Mouse (Mus musculus): ENCODE results near the gene Cradd.

Gene Cradd

DNA sequence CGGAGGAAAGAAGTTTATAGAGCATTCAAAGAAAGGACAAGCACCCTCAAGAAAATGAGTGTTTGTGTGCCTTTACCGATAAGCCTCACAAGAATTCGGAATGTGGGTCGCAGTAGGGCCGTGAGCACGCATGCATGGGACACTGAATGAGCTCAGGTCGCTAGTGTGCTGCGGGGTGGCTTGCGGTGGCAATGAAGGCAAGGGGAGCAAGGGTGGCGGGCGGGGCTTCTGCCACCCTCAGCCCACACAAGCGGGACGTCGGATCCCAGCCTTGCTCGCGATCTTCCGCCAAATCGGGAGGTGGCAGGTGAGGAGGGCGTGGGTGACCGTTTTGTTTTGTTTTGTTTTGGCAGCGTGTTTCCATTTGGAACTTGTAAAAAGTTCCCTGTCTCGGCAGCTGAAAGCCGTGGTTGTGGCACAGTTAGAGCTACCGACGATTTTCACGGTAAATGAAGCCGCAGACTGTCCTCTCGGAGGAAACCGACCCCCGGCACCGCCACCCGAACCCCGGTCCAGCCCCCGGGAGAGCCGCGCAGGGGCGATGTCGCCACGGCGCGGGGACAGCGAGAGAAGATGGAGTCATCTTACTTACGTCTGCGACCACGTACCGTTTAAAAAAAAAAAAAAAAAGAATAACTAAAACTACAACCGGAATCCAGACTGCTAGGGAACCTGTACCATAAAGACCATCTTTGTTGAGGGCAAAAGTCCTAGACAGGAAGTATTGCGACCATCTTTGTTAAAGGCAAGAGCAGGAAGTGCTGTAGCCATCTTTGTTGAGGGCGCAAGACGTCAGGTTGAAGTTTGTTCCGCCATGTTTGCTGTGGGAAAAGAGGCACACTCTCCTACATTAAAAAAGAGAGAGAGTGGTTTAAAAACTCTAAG is at the start of gene Cradd:
Gene Cradd, minus strand, starts transcription at position 741 of the 885 bp plus-strand sequence.
- DNase-seq (ENCODE audit: low spot score): peak; percentile 96

DNA sequence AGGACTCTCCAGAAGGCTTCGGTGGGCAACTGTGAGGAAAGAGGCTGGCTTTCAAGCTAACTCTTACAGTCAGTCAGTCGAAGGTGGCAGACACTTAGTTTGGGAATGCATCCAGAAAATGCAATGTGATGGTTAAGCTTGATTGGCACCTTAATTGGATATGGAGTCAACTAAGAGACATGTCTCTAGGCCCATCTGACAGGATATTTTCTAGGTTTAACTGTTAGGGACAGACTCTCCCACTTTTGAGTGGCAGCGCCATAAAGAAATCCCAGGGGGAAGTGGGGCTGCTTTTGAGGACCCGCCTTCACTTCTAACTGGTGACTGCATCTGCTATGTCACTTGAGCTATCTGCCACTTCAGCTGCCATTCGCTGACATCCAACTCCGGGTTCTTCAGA is 49.4 kb upstream of the Cradd start:
- DNase-seq (ENCODE audit: low spot score): no peak

DNA sequence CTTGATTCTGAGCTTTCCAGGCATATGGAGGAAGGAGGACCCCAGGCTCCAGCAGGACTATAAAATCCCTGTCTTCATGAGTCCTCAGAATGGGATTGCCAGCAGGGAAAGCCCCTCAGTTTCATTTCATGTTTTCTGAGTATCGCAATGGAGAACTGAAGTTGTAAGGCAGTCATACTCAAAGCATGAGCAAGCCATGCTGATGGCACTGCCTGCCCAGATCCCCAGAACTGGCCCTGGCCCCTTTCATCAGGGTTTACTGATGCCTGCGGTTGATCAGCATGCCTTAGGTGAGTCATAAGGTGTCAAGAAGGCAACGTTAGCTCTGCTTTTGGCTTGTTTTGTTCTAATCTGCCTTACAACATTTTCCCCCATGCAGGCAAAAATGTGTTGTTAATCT is 48.0 kb upstream of the Cradd start:
- DNase-seq (ENCODE audit: low spot score): no peak

DNA sequence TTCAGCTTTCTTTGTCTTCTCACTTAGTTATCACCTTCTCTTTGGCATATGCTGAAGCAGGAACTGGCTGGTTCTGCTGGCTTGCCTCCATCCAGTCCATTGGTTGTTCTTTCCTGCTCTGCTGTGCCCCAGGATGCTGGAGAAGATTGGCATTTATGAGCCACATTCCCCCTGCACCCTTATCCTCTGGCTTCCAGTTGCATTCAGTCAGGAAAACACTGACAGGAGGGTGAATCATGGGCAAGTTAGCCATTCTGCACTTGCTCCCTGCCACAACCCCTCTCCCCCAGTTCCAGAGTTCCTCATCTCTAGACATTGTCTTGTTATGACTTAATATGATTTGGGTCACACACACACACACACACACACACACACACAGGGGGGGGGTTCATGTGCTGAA is 45.3 kb upstream of the Cradd start:
- no peak for DNase-seq (ENCODE audit: low spot score)

DNA sequence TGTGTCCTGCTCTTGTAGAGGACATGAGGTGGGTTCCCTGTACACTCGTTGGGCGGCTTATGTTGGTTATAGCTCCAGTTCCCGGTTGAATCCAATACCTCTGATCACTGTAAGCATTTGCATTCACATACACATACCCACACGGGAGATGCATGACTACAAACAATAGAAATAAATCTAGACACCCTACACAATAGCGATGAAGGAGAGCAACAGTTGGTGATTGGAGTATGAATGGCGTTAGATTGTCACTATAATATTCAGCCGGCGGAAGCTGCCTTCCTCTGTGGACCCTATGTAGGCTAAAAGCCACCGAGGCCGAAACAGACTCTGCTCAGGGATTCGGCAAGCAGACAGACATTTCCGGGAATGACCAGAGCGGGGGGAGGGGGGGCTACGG is 44.2 kb upstream of the Cradd start:
- DNase-seq (ENCODE audit: low spot score): no peak

DNA sequence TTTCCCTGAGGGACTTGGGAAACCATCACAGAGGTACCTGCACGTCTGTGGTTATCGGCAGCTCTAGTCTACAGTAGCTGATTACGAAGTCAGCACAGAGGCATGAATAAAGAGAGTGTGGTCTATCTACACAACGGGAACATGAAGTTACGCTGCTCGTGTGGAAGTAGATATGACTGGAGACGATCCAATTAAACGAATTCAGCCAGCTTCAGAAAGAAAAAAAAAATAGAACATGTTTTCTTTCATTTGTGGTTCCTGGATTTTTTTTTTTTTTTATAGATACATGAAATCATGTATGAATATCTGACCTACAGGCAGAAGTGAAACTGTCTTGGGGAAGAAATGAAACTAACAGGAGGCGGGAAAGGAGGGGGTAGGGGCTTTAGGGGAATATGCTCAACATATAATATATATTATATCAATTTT is 43.7 kb upstream of the Cradd start:
- DNase-seq (ENCODE audit: low spot score): no peak

DNA sequence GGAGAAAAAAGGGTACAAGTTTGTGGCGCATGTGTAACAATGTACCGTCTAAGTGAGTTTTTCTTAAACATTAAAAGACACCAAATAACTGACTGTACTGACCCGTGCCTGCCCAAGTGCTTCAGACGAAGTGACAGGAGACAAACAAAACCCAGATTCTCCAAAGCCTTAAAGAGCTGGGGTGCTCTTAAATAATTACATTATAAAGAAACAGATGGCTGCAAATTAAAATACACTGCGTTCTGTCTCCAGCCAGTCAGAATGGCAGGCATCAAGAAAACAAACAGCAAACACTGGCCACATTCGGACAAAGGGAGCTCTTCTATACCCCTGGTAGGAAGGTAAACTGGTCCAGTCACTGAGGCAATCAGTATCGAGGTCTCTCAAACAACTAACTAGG is 43.3 kb upstream of the Cradd start:
- DNase-seq (ENCODE audit: low spot score): no peak

DNA sequence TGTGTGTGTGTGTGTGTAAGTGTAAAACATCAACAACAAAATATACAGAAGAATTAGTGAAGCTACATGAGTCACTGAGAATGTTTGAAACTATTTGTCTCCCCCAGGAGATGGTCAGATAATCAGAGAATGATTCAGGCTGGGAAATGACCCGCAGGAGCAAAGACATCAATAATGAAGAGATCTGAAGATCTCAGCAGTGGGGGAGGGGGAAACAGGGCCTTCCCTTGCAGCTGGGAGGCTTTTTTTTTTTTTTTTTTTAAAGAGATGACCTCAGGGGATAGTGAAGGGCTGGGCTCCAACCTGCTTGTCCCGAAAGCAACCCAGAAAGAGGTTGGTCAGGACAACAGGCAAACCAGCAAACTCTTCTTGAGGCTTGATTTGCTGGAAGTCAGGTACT is 38.4 kb upstream of the Cradd start:
- no peak for DNase-seq (ENCODE audit: low spot score)

DNA sequence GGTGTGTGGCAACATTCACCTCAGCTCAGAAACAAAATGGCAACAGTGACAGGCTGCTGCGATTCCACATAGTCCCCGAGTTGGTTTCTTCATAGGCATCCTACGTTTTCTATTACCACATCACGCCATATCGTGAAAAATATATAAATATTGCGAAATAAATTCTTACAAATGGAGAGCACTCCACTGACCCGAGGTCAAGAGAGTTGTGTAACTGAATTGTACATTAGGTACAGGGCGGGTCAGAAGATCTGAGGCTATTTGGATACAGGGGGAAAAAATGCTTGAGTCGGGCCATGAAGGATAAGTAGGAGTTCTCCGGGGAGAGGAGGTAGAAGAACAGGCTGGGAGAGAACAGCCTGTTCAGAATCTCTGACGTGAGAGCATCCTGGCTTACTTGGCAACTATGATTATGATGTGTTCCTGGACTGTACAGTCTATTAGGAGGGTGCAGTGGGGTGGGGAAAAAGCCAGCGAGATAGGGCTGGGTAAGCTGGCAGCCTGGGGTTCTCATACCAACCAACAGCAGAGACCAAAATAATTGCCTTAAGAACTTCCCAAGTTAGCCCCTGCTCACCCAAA is 37.4 kb upstream of the Cradd start:
- DNase-seq (ENCODE audit: low spot score): peak; percentile 35

DNA sequence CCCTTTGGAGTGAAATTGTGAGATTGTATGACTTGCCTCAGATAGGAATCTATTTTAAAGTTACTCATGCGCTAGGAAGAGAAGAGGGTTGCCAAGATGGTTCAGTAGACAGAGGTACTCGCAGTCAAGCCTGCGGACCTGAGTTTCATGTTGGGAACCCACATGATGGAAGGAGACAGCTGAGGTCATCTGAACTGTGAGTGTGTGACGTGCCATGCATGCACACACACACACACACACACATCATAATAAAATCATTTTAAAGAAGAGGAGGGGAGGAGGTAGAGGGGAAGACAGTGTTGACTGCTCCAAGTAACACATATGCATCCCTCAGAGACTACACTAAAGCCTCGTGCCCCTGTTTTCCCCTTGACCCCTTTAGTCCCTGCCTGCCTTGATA is 36.1 kb upstream of the Cradd start:
- no peak for DNase-seq (ENCODE audit: low spot score)

DNA sequence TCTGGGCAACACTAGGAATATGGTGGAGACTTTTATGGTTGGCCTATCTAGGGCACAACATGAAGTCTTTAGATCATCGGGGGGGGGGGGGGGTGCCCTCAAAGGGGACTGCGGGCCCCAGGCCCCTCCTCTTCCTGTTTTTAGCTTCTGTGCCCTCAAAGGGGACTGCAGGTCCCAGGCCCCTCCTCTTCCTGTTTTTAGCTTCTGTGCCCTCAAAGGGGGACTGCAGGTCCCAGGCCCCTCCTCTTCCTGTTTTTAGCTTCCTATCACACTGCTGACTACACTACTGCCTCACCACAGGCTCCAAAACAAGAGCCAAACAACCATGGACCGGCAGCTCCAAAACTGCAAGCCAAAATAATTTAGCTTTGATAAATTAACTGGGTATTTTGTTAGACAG is 33.8 kb upstream of the Cradd start:
- no peak for DNase-seq (ENCODE audit: low spot score)

DNA sequence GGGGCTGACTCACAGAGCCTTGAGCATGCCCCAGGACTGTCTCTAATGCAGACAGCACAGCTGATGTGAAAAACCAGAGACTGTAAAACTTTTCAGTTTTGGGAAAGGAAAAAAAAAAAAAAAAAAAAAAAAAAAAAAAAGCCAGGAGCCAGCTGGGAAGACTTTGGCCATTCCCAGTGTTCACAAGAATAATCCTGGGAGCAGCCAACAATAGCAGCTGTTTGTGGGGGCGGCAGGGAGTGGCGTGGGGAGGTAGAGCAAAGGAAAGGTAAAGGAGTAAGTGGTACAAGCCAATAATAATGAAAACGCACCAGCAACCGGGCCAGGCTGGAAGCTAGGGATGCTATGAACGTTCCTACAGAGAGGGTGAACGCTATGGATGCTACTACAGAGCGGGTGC is 32.8 kb upstream of the Cradd start:
- DNase-seq (ENCODE audit: low spot score): no peak

DNA sequence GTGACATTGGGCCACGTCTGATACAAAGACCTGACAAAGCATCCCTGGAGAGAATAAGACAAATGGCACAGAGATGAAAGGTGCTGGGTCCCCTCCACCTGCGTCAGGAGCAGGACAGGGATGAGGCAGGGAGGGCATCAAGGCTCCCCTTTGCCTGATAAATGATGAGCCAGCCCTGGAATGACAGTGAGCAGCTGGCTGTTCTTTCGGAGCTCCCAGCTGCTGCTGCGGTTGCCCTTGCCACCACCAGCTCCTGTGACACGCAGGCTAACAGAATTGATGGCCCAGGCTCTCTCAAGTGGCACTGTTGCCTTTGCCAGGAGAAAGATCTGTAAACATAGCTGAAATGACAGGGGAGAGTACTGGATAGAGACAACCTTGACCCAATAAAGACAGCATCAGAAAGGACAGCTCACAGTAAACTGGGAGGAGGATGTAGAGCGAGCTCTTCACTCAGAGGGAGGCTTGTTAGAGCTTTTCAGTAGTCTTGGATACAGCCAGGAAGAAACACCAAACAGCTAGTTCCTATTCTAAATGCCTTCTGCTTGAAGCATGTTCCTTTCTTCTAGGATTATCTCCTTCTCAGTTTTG is 31.8 kb upstream of the Cradd start:
- no peak for DNase-seq (ENCODE audit: low spot score)

DNA sequence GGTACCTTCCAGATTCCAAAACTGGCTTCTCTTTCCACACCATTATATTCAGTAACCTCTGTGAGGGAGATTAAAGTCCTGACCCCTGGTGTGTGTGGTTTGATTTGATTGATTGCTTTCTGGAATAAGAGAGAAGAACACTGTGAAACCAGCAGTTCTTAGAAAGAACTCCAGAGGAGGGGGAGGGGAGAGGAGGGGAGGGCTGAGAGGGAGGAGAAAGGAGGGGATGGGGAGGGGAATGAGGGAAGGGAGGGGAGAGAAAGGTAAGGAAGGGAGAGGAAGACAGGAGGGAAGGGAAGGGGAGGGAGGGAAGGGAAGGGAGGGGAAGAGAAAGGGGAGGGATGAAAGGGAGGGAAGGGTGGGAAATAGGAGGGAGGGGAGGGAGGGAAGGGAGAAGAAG is 30.7 kb upstream of the Cradd start:
- no peak for DNase-seq (ENCODE audit: low spot score)

DNA sequence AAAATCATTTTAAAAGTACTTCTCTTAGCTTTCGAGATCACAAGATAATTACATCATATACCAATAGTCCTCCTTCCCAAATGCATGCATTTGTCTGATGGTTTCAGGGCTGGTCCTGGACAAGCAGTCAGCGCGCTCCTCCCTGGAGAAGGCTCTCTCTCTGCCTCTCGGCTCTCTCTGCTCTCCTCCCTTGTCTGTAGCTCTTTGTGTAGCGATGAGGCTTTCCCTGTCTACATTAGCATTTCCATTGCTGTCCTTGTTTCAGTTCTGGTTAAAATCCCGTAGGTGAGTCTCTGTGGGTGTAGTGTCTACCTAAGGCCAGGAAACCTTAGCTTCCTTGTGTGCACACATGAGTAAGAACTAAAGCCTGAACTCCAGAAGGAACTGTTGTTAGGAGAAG is 30.1 kb upstream of the Cradd start:
- DNase-seq (ENCODE audit: low spot score): no peak

DNA sequence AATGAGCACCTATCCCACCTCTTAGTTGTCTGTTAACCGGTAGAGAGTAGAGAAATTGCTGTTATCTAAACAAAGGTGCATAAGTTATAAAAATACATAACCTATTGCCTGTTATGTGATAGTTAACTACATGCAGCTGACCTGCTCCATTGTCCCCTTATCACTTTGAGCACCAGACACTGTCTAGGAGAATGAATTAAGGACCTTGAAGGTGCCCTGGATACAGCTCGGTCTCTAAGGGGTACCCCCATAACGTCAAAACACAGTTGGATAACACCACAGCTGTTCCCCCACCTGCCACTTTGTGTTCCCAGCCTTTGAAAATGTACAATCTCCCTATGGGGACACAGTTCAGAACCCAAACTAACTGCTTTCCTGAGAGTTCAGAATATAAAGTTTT is 24.5 kb upstream of the Cradd start:
- DNase-seq (ENCODE audit: low spot score): no peak

DNA sequence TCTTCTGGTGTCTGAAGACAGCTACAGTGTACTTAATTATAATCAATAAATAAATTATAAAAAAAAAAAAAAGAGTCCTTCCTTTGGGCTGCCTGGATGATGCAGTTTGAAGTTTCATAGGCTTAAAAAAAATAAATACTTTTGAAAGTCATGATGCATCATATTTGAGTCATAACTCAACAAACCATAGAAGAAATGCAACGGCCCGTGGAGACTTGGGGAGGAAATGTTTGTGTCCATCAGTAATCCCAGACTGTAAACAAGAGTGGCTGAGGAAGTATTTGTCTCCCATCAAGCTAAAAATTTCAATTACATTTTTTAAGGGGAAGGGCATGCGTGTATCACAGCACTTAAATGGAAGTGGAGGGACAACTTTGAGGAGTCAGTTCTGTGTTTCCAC is 23.8 kb upstream of the Cradd start:
- no peak for DNase-seq (ENCODE audit: low spot score)

DNA sequence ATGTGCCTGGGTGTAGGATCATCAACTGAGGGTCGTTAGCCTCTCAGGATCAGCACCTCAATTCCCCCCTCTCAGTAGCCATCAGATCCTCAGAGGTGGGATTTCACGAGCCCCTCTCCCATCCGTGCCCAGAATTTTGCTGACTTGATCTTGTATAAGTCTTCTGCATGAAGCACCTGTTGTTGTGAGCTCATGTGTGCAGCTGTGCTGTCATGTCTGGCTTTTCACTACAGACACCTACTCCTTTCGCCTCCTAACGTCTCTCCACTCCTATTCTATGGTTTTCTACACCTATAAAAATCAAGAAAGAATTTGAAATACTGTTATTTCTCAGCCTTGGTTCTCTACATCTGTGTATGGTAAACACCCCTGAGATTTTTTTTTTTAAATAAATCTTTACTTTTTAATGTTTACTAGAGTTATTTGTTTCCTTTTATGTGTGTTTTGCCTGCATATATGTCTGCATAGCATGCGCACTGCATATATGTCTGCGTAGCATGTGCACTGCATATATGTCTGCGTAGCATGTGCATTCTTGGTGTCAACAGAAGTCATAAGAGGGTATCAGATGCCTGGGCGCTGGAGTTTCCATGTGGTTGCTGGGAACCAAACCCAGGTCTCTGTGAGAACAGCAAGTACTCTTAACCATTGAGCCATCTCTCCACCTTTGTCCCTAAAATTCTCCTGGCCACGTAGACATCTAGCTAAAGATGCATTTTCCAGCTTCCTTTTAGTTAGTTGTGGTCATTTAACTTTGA is 19.1 kb upstream of the Cradd start:
- DNase-seq (ENCODE audit: low spot score): no peak

DNA sequence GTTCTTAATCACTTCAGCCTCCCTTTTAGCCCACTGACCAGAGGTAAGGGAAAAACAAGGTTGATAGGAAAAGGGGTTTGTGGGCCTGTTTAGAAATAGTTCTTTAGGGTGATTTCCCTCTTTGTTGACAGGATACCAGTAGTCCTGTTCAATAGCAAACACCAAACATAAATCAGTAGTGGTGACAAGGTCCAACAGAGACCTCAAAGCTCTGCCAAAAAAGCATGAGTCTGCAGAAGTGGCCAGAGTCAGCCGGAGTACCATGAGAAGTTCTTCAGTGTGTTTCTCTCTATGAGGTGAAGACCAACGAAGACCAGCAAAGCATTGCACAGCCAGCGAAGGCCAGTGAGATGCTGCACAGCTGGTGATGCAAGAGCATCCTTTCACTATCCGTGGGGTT is 16.7 kb upstream of the Cradd start:
- DNase-seq (ENCODE audit: low spot score): peak; percentile 55

DNA sequence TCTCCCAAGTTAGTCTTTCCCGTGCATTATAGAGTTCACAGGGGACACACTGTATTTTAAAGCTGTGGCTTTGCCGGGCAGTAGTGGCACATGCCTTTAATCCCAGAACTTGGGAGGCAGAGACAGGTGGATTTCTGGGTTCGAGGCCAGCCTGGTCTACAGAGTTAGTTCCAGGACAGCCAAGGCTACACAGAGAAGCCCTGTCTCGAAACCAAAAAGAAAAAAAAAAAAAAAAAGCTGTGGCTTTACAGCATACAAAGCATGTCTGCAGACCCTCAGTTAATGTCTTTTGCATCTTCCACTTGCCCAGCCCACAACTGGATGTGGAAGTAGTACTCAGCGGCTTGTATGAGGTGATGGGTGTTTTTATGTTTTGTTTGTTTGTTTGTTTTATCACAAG is 13.7 kb upstream of the Cradd start:
- DNase-seq (ENCODE audit: low spot score): no peak

DNA sequence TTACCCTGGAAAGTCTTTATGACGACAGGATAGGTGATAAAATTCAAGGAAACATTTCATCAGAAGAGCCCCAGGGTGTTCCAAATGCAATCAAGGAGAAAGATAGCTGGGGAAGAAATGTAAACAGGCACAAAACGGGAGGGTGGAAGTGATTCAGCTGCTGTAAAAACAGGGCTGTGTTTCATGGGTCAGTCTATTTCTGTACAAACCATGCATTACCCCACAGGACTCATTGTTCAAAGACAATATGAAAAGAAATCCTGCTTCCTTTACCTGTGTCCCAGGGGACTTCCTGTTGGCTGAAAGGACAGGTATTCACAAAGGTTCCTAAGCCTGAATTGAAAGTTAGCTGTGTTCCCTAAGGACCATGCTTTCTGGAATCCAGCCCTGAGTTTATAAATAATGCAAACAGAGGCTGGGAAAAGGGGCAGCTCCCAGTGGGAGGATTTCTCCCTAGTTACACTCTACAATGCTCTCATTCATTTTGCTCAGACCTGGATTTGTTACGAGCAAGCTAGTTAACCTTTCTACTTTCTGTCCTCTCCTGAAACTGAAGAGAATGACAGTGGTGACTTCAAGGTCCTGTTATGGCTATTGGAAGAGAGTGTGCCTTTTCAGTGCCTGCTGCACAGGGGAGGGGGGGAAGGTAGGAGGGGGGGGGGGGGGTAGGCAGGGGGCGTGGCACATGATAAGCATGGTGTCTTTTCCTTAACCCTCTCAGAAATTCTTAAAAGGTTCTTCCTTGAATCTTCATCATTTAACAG is 13.0 kb upstream of the Cradd start:
- peak; percentile 37 for DNase-seq (ENCODE audit: low spot score)

DNA sequence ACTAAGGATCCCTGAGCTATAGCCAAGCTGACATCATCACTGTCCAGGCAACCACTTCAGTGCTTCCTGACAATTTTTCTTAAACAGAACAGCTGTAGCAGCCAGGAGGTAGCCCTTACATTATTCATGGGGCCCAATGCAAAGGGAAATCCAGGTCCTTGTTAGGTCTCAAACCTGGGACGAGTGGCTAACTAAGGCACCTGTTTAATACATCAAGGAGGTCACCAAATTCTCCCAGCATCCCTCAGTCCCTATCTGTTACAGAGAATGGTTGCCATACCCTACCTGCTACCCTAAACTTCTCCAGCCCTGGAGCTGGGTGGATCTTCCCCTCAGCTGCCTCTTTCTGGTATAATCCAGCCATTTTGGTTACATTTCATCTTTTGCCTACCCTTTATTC is 10.9 kb upstream of the Cradd start:
- DNase-seq (ENCODE audit: low spot score): no peak

All from adipocyte (in vitro differentiated cells).